Mouse (Mus musculus) E14TG2a.4 (cell line): Measurements from ENCODE around the gene Plxnb2.

Experiments used
- CTCF ChIP-seq: conservative IDR thresholded peaks from 2 replicates; pipeline ENCODE4 v1.5.1; 2014; ENCODE audit warnings: low read length
- POU5F1 ChIP-seq: IDR thresholded peaks from 2 replicates; pipeline ENCODE4 v1.6.1; 2014; ENCODE audit warnings: low read length, borderline replicate concordance

- TF ChIP-seq CTCF = no peak
- TF ChIP-seq POU5F1 = no peak
Observed at GRCm38 (mm10) chr15:89184141-89184936, 3.8 kb upstream of the Plxnb2 start.
